Mouse (Mus musculus) stomach, embryonic 14.5 days (tissue): ENCODE results near the gene Unc13b. TPM values are rescaled to one million over a fixed set of nuclear protein-coding genes. Genes with fewer than 3 reads are reported as not detected.

Source experiments
- ATAC-seq: fragments of 200-750 bp; cut with Nextera tagmentation; 2 replicates; pipeline ENCODE4 v1.8.0; 2017; ENCODE audit warnings: low read depth, moderate TSS enrichment; ENCODE audit not compliant: insufficient number of reproducible peaks, insufficient read depth, low FRiP score
- H3K27ac ChIP-seq: fragments of 300-500 bp; sonication (generic); 2 replicates; pipeline ENCODE4 v1.5.1; 2014; ENCODE audit warnings: mild to moderate bottlenecking, low read length, moderate library complexity, mixed read lengths
- H3K27me3 ChIP-seq: fragments of 300-500 bp; sonication (generic); 2 replicates; pipeline ENCODE4 v1.6.1; 2014; ENCODE audit warnings: low read length, control low read depth, mixed read lengths; ENCODE audit not compliant: control insufficient read depth, insufficient read depth
- H3K36me3 ChIP-seq: fragments of 300-500 bp; sonication (generic); 2 replicates; pipeline ENCODE4 v1.6.1; 2014; ENCODE audit warnings: mild to moderate bottlenecking, control low read depth, low read length, moderate library complexity, mixed read lengths; ENCODE audit not compliant: control insufficient read depth, insufficient read depth
- H3K4me1 ChIP-seq: fragments of 300-500 bp; sonication (generic); 2 replicates; pipeline ENCODE4 v1.6.1; 2014; ENCODE audit warnings: low read length, control low read depth, mixed read lengths; ENCODE audit not compliant: control insufficient read depth, insufficient read depth
- H3K4me2 ChIP-seq: fragments of 300-500 bp; sonication (generic); replicated peaks from 2 replicates; pipeline ENCODE4 v1.6.1; 2014; ENCODE audit warnings: low read depth, low read length, control low read depth
- H3K4me3 ChIP-seq: fragments of 300-500 bp; sonication (generic); 2 replicates; pipeline ENCODE4 v1.5.1; 2014; ENCODE audit warnings: low read depth, low read length, control low read depth
- H3K9ac ChIP-seq: fragments of 300-500 bp; sonication (generic); replicated peaks from 2 replicates; pipeline ENCODE4 v1.6.1; 2014; ENCODE audit warnings: low read depth, mild to moderate bottlenecking, control low read depth, low read length, moderate library complexity, mixed read lengths
- H3K9me3 ChIP-seq: fragments of 300-500 bp; sonication (generic); 2 replicates; pipeline ENCODE4 v1.6.1; 2016; ENCODE audit warnings: low read depth, low read length, control low read depth; ENCODE audit not compliant: control insufficient read depth
- WGBS: fragments of 180-500 bp; shearing (Covaris S2); extraction: QIAGEN DNeasy Blood & Tissue Kit; methylation state at CpG from one replicate; pipeline ENCODE4 v1.1.7; 2014; 5-methylcytosine and 5-hydroxymethylcytosine counted together
- polyA plus RNA-seq: library from polyadenylated mRNA; unstranded; fragments of >200 nt; fragmentation: Nextera tagmentation; extraction: Ambion mirVana; gene quantifications from 2 replicates; pipeline ENCODE4 v1.2.1, GENCODE M21; 2014

Unc13b gene
- polyA plus RNA-seq, 1 experiment from 2014 or later = 16.0 TPM

GRCm38 (mm10) chr4:43040881-43041547 is 17.7 kb upstream of the Unc13b start:
- no peaks in the 10 kb centered on the region for H3K27me3 ChIP-seq
- H3K4me2 ChIP-seq = no peak overlapping the region
- no peak overlapping the region for H3K4me3 ChIP-seq
- H3K27ac ChIP-seq = 0 out of 2 replicates have a peak overlapping the region, but pooled peaks have one; percentile 33
- peaks cover 24% of the 10 kb centered on the region for H3K4me1 ChIP-seq
- 59% methylated on average over 9 of the region's 9 CpGs for WGBS
- H3K9ac ChIP-seq = no peak overlapping the region
- H3K36me3 ChIP-seq = peaks cover 6% of the 10 kb centered on the region; the same call in 1 of the 2 replicates
- no peaks in the 10 kb centered on the region for H3K9me3 ChIP-seq
- no peak for ATAC-seq

GRCm38 (mm10) chr4:43043644-43044357 is 15.0 kb upstream of the Unc13b start:
- no peaks in the 10 kb centered on the region for H3K27me3 ChIP-seq
- H3K4me2 ChIP-seq = peak overlapping the region; percentile 72
- no peaks in the 10 kb centered on the region for H3K36me3 ChIP-seq
- H3K9ac ChIP-seq = no peak overlapping the region
- H3K4me3 ChIP-seq = no peak overlapping the region
- 16% methylated on average over 7 of the region's 7 CpGs for WGBS
- peak; percentile 4 for ATAC-seq
- peaks cover 26% of the 10 kb centered on the region for H3K4me1 ChIP-seq
- peak overlapping the region; percentile 52 for H3K27ac ChIP-seq
- H3K9me3 ChIP-seq = no peaks in the 10 kb centered on the region

- Histone ChIP-seq H3K9me3 (no peaks in the 10 kb centered on the region), H3K4me1 (peaks cover 19% of the 10 kb centered on the region), H3K4me3 (peak overlapping the region; percentile 47; the same call in 1 of the 2 replicates), H3K9ac (no peak overlapping the region), H3K27ac (peak overlapping the region; percentile 52), H3K27me3 (no peaks in the 10 kb centered on the region), H3K36me3 (no peaks in the 10 kb centered on the region), H3K4me2 (peak overlapping the region; percentile 72)
- no peak for ATAC-seq
- 23% methylated on average over 4 of the region's 4 CpGs for WGBS
Observed at GRCm38 (mm10) chr4:43044673-43045072, 14.1 kb upstream of the Unc13b start.

- Histone ChIP-seq H3K4me2 (peak overlapping the region; percentile 72), H3K36me3 (no peaks in the 10 kb centered on the region), H3K9me3 (no peaks in the 10 kb centered on the region), H3K27me3 (no peaks in the 10 kb centered on the region), H3K4me1 (peaks cover 19% of the 10 kb centered on the region), H3K27ac (peak overlapping the region; percentile 52; the same call in 1 of the 2 replicates), H3K4me3 (peak overlapping the region; percentile 47), H3K9ac (no peak overlapping the region; the same call in 1 of the 2 replicates)
- no peak; the same call in 1 of the 2 replicates for ATAC-seq
- WGBS = 5% methylated on average over 13 of the region's 13 CpGs
Observed at GRCm38 (mm10) chr4:43045285-43045658, 13.5 kb upstream of the Unc13b start.

- peak within 1 kb of the TSS; percentile 72 for H3K4me2 ChIP-seq
- peaks cover 19% of the 10 kb centered on the region for H3K4me1 ChIP-seq
- no peaks in the 10 kb centered on the region for H3K36me3 ChIP-seq
- H3K27ac ChIP-seq = peak within 1 kb of the TSS; percentile 52; the same call in 1 of the 2 replicates
- H3K4me3 ChIP-seq = peak within 1 kb of the TSS; percentile 47
- ATAC-seq = peak; percentile 95
- peak within 1 kb of the TSS; percentile 30; the same call in 1 of the 2 replicates for H3K9ac ChIP-seq
- H3K9me3 ChIP-seq = no peaks in the 10 kb centered on the region
- no peaks in the 10 kb centered on the region for H3K27me3 ChIP-seq
- WGBS = under 1% methylated on average over 33 of the region's 33 CpGs
Observed at GRCm38 (mm10) chr4:43045659-43046302, 13.0 kb upstream of the Unc13b start, which contains the start of gene Fam214b. Gene Fam214b (minus strand): TSS chr4:43046220.

GRCm38 (mm10) chr4:43046607-43047006 is 12.1 kb upstream of the Unc13b start:
- H3K4me2 ChIP-seq = peak overlapping the region; percentile 10; the same call in 1 of the 2 replicates
- no peak overlapping the region for H3K4me3 ChIP-seq
- no peaks in the 10 kb centered on the region for H3K9me3 ChIP-seq
- no peaks in the 10 kb centered on the region for H3K36me3 ChIP-seq
- ATAC-seq = no peak
- no peak overlapping the region for H3K27ac ChIP-seq
- no peaks in the 10 kb centered on the region for H3K27me3 ChIP-seq
- H3K4me1 ChIP-seq = peaks cover 19% of the 10 kb centered on the region
- no peak overlapping the region for H3K9ac ChIP-seq
- WGBS = 51% methylated on average over 5 of the region's 5 CpGs

- ATAC-seq = no peak
- H3K9ac ChIP-seq = no peak overlapping the region
- no peaks in the 10 kb centered on the region for H3K36me3 ChIP-seq
- H3K9me3 ChIP-seq = no peaks in the 10 kb centered on the region
- 6% methylated on average over 5 of the region's 5 CpGs for WGBS
- H3K27me3 ChIP-seq = no peaks in the 10 kb centered on the region
- 0 out of 2 replicates have a peak overlapping the region, but pooled peaks have one; percentile 10 for H3K4me2 ChIP-seq
- peaks cover 19% of the 10 kb centered on the region for H3K4me1 ChIP-seq
- H3K27ac ChIP-seq = no peak overlapping the region
- no peak overlapping the region for H3K4me3 ChIP-seq
Observed at GRCm38 (mm10) chr4:43047231-43047630, 11.5 kb upstream of the Unc13b start.

- Histone ChIP-seq H3K36me3 (no peaks in the 10 kb centered on the region), H3K27ac (no peak overlapping the region), H3K4me3 (no peak overlapping the region), H3K27me3 (no peaks in the 10 kb centered on the region), H3K4me2 (no peak overlapping the region), H3K9ac (no peak overlapping the region), H3K4me1 (no peaks in the 10 kb centered on the region), H3K9me3 (no peaks in the 10 kb centered on the region)
- whole genome bisulfite sequencing = 14% methylated on average over 4 of the region's 4 CpGs
- ATAC-seq = no peak
Observed at GRCm38 (mm10) chr4:43052627-43053026, 6.1 kb upstream of the Unc13b start.
